Mouse (Mus musculus) inflammation-experienced regulatory T-cells, adult 6 months (primary cell): ENCODE measurements around the gene Prps2. TPM values are rescaled to one million over a fixed set of nuclear protein-coding genes. Genes with fewer than 3 reads are reported as not detected.
"Not testable (repeated sequence)": the region's sequence is repeated elsewhere in the genome, so short reads cannot be mapped to it uniquely, and the experiment has no call there.

Source experiments
- ATAC-seq: one replicate; pipeline ENCODE4 v1.8.0; 2017
- polyA plus RNA-seq, 3 experiments: library from polyadenylated mRNA; unstranded; fragments of 100-300 nt; shearing (Covaris generic); gene quantifications; one replicate each; pipeline ENCODE4 v1.2.1; 2017

Prps2 gene
- polyA plus RNA-seq: 10 to 100 TPM; 59.6 to 81.4 (median 77.9) TPM

DNA sequence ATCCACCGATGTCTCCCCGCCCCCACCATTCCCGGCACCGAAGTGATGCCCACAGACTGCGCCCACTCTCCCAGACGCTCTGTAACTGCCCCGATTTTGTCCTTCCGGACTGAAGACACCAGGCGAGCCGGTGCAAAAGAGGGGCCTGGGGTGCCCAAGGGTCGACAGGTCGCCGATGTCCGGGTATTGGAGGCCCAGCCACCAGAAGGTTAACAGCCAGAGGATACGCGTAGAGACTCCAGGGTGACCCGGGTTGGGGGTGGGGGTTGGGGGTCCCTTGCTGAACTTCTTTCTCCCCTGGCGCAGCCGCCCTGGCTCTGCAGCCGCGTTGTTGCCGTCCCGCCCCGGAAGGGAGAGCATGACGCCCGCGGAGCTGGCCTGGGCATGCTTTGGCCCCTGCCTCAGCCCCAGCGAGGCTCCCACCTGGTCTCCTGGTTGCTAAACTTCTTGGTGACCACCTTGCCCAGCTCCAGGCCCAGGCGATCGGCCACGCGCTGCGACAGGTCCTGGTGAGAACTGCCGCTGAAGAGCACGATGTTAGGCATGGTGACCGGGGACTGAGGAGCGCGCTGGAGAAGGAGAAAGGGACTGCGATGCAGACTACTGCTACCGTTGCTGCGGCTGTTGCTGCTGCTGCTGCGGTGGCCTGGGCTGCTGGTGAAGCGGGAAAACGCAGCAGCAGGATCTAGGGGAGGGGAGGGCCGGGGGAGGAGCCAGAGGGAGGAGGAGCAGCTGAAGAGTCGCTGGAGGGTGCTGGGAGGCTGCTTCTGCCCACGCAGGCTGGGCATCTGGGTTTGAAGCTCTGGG is at the start of gene Prps2:
Gene Prps2, minus strand, starts transcription at position 703 of the 807 bp plus-strand sequence.
- peak; percentile 79 for ATAC-seq

- ATAC-seq: no peak
These were observed 35.1 kb upstream of the Prps2 start for GRCm38 (mm10) chrX:167417654-167418053.

- no peak for ATAC-seq
These were observed 12.4 kb upstream of the Prps2 start for GRCm38 (mm10) chrX:167394940-167395339.

DNA sequence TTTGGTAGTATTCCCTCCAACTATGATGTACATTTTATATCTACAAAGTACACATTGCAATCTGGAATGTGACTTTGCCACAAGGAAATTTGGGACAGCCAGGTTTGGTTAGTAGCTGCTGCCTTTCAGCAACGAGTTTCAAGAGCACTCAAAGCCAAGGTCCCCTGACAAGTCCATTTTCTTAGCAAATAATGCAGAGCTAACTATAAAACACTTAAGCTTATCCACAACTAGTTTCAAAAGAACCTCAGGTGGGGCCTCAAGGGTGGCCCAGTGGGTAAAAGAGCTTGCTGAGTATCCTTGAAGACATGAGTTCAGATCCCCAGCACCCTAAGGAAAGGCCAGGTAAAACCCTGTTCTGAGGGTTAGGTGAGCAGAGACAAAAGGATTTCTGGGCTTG is 4.1 kb upstream of the Prps2 start:
- ATAC-seq: no peak

DNA sequence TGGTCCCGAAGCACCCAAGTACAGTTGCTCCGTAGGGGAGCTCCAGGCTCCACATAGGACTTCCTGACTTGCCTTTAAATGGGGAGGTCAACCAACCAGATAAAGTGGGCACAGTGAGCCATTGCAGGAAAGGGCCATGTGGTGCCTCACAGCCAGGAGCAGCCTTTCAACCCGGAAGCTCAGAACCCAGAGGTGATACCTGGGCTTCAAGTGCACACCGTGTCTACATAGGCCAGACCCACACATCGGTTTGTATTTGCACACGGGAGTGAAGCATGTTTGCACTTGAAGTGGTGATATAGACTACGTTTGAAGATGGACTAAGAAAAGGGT is 271 bp upstream of the Prps2 start:
- peak; percentile 79 for ATAC-seq

DNA sequence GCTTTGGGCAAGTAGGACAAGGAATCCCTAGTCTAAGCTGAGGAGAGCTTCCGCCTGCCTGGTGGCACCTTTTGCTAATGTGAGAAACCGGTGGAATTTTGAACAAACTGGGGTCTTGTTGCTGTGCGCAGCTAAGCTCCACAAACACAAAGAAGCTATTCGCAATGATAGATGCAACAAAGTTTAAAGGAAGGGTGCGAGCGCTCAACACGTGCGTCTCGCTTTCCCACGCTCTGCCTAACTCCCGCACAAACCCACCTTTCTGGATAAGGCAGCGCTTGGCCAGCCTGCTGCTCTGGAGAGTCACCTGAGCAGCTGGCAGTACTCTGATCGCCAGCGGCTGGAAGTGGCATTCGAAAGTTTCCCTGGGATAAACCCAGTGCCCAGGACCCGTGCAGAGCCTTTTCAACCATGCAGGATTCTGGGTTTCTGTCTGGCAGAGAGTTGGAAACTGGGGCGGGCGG is 934 bp downstream of the Prps2 start:
- ATAC-seq: no peak

- no peak for ATAC-seq
These were observed 2.5 kb downstream of the Prps2 start for GRCm38 (mm10) chrX:167380073-167380472.

GRCm38 (mm10) chrX:167361231-167361630 is 21.3 kb downstream of the Prps2 start:
- ATAC-seq: not testable (repeated sequence)

DNA sequence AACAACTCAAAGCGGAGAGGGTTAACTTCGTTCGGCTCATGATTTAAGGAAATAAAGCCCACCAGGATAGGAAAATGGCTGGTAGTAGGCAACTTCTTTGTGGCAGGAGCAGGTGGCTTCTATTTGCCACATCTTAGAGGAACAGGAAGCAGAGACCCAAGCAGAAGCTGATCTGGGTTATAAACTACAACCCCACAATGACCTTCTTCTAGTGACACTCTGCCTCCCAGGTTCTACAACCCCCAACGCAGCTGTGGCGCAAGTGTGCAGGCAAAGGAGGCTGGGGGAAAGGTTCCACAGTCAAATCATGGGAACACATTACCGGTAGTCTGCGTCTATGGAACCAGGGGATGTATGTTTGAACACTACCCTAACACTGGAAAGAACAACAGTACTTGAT is 22.8 kb downstream of the Prps2 start:
- ATAC-seq: no peak

GRCm38 (mm10) chrX:167357415-167357814 is 25.1 kb downstream of the Prps2 start:
- ATAC-seq: peak; percentile 60

DNA sequence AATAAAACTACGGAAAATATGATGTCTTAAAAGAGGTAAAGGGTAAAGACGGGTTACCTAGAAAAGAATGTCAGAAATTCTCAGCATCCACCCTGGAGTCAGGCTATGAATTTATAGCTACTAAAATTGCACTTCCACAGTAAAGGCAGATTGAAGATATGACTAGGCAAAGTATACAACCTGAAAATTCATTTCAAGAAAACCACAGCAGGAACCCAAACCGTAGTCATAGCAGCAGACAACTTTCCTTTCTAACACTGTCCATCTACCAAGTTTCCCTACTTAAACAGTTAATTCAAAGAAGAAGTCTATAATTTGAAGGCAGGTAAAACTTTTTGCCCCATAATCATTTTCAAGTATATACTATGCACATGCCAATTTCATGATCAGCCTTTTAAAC is 26.6 kb downstream of the Prps2 start:
- ATAC-seq: no peak

- no peak for ATAC-seq
These were observed 28.9 kb downstream of the Prps2 start for GRCm38 (mm10) chrX:167353617-167354016.

DNA sequence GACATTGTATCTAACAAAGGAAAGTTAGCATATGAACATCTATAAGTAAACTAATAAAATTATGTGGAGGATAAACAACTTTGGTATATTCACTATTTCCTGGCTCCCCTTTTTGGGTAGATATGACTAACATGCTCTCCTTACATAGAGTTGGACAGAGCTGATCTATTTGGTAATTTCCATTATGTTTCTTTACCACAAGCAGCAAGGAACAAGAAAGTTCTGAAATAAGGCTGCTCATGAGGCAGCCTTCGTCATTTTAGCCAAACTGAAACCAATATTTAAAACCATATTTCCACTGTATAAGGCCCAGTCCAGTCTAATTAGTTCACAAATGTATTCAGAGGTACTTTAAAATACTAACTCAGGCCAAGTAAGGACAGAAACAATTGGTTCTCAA is 36.1 kb downstream of the Prps2 start:
- no peak for ATAC-seq

- ATAC-seq: no peak
These were observed 38.2 kb downstream of the Prps2 start for GRCm38 (mm10) chrX:167344356-167344755.

DNA sequence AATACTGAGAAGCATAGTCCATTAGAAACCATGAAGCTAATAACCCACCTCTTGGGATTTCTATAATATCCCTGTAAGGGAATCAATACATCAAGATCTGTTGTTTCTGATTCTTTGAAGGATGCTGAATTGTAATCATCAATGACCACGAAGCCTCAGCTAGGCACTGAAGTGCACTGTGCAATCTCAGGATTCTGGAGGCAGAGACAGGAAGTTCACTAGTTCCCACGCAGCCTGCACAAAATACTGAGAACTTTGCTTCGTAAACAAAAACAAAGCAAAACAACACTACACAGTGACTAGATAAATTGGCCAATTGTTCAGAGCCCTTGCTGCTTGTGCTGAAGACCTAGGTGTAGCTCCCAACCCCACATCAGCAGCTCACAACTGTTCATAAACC is 40.7 kb downstream of the Prps2 start:
- no peak for ATAC-seq

GRCm38 (mm10) chrX:167340190-167340589 is 42.4 kb downstream of the Prps2 start:
- ATAC-seq: no peak

GRCm38 (mm10) chrX:167337990-167338389 is 44.6 kb downstream of the Prps2 start:
- no peak for ATAC-seq

DNA sequence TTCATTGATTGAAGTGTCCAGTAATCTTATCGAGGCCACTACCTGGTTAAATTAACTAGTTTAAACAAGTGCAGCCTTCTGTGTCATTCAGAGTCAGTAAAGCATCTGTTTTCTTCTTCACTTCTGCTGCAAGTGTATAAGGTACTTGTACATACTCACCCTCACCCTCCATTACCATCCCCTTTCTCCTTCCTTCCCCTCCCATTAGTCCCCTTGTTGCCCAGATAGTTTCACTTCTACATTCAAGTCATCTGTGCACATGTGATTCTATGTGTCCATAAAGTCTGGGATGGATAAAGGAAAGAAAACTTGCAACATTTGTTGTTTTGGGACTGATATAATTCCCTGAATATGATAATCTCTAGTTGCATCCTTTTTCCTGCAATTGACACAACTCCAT is 48.0 kb downstream of the Prps2 start:
- no peak for ATAC-seq

DNA sequence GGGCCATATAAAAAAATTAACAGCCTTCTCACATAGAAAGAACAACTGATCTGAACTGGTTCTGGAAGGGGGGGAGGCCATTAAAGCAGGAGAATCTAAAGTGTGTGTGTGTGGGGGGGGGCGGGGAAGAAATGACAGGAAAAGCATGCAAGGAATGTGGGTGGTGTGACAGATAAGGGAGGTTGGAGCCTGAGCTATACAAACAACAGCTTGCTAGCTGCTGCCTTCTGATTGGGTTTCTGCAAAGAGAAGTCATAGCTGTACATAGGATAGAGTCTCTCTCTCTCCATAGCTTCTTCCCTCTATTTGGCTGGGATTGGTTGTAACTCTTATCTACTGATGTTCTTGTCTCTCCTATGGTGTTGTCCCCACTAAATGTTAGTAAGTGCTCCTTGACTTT is 49.9 kb downstream of the Prps2 start:
- no peak for ATAC-seq

GRCm38 (mm10) chrX:167330993-167331392 is 51.6 kb downstream of the Prps2 start:
- ATAC-seq: peak; percentile 44

GRCm38 (mm10) chrX:167330399-167330798 is 52.1 kb downstream of the Prps2 start, which contains the start of gene Tlr7:
Gene Tlr7, minus strand, starts transcription at chrX:167330558.
- ATAC-seq: peak; percentile 76

- no peak for ATAC-seq
These were observed 52.9 kb downstream of the Prps2 start for GRCm38 (mm10) chrX:167329620-167330019.

DNA sequence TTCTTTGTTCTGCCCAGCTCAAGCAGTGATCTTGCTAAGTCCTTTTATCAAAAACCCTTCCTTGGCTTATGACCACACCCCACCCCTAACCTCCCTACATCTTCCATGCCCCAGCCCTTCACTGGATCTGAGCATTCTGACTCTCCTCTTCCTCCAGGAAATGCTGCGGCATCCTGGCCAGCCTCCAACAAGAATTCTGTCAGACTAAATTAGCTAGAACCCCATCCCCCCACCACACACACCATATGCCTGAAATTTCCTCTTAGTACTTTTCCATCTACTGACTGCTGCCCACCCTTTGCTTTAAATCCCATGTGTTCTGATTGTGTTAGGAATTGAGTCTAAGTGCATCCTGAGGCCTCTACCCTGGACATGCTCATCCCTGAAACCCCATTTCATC is 53.5 kb downstream of the Prps2 start:
- no peak for ATAC-seq

DNA sequence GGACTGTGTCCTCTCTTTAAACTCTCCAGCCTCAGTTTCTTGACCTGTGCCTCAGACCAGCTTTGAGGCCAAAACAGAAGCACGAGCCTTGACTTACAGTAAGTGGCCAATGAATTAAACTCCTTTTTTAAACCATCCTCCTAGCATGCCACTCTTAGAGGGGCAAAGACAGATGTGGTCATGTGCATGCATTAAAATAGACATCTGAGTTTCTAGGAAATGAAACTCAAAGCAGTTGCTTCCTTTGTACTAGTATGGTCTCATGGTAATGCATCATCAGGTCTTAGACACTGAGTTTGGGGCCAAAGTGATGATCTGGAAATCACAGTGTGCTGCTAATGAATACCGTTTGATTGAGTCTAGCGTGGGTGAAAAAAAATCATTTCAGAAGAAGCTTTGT is 54.0 kb downstream of the Prps2 start:
- no peak for ATAC-seq

DNA sequence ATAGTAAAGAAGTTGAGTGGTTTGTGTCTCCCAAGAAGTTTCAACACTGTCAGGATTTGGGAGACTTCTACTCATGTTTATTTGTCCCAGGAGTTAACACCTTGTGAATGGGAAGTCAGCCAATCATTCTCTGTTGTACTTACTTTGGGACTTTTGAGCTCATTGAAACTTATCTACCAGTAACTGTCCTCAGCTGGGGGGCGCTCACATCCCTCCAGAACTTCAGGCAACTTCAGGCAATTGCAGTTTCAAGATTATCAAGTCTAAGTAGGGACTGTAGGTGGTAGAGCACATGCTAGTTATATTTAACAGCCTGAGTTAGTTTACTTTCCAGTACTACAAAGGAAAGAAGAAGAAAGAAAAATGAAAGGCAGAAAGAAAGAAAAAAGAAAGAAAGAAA is 58.8 kb downstream of the Prps2 start:
- ATAC-seq: no peak
